Mouse (Mus musculus): ENCODE results near the gene Elk1. TPM values are rescaled to one million over a fixed set of nuclear protein-coding genes. Genes with fewer than 3 reads are reported as not detected.

The Elk1 gene
- polyA plus RNA-seq (2014; fragmentation: Nextera tagmentation; extraction: Ambion mirVana): 6.0 and 7.7 TPM in 2 replicates

- H3K9ac ChIP-seq (ENCODE audit: low read depth, low read length): peak within 1 kb of the TSS; percentile 77
- no peaks in the 10 kb centered on the region for H3K27me3 ChIP-seq (ENCODE audit: control insufficient read depth, insufficient read depth, low read length)
- H3K36me3 ChIP-seq (ENCODE audit: control insufficient read depth, insufficient read depth, low read length): no peaks in the 10 kb centered on the region
- peak within 1 kb of the TSS; percentile 46; the same call in 1 of the 2 replicates for H3K27ac ChIP-seq (ENCODE audit: low read depth, low read length)
- peak within 1 kb of the TSS; percentile 61 for H3K4me2 ChIP-seq
- WGBS (ENCODE audit: insufficient replicate concordance): 12% methylated on average over 27 of the region's 30 CpGs
- peaks cover 3% of the 10 kb centered on the region; the same call in 1 of the 2 replicates for H3K4me1 ChIP-seq (ENCODE audit: control insufficient read depth, insufficient read depth, low read length)
- peak; percentile 95 for ATAC-seq (replicated peaks; ENCODE audit: insufficient number of reproducible peaks, low FRiP score, low TSS enrichment)
- peak within 1 kb of the TSS; percentile 65 for H3K4me3 ChIP-seq (ENCODE audit: low read depth, low read length)
- no peaks in the 10 kb centered on the region for H3K9me3 ChIP-seq (replicated peaks; ENCODE audit: control insufficient read depth, low read length)
These were observed at the start of gene Elk1 for GRCm38 (mm10) chrX:20950191-20950880. Elk1 (minus strand) TSS chrX:20950608.

GRCm38 (mm10) chrX:20980901-20981300 lies 30.5 kb upstream of the Elk1 start:
- H3K4me2 ChIP-seq: no peak overlapping the region
- no peaks in the 10 kb centered on the region for H3K27me3 ChIP-seq (ENCODE audit: control insufficient read depth, insufficient read depth, low read length)
- no peak overlapping the region for H3K27ac ChIP-seq (ENCODE audit: low read depth, low read length)
- no peaks in the 10 kb centered on the region for H3K4me1 ChIP-seq (ENCODE audit: control insufficient read depth, insufficient read depth, low read length)
- H3K36me3 ChIP-seq (ENCODE audit: control insufficient read depth, insufficient read depth, low read length): no peaks in the 10 kb centered on the region
- H3K9me3 ChIP-seq (replicated peaks; ENCODE audit: control insufficient read depth, low read length): no peaks in the 10 kb centered on the region
- H3K4me3 ChIP-seq (ENCODE audit: low read depth, low read length): no peak overlapping the region
- no peak for ATAC-seq (replicated peaks; ENCODE audit: insufficient number of reproducible peaks, low FRiP score, low TSS enrichment)
- WGBS (ENCODE audit: insufficient replicate concordance): 48% methylated on average over 1 of the region's 1 CpGs
- H3K9ac ChIP-seq (ENCODE audit: low read depth, low read length): no peak overlapping the region

GRCm38 (mm10) chrX:20961477-20962378 lies 11.3 kb upstream of the Elk1 start, which contains the start of gene Uxt:
Uxt (minus strand) TSS chrX:20962017.
- no peaks in the 10 kb centered on the region for H3K27me3 ChIP-seq (ENCODE audit: control insufficient read depth, insufficient read depth, low read length)
- no peaks in the 10 kb centered on the region for H3K36me3 ChIP-seq (ENCODE audit: control insufficient read depth, insufficient read depth, low read length)
- H3K9me3 ChIP-seq (replicated peaks; ENCODE audit: control insufficient read depth, low read length): no peaks in the 10 kb centered on the region
- peak within 1 kb of the TSS; percentile 59 for H3K4me2 ChIP-seq
- H3K9ac ChIP-seq (ENCODE audit: low read depth, low read length): peak within 1 kb of the TSS; percentile 65
- H3K4me3 ChIP-seq (ENCODE audit: low read depth, low read length): peak within 1 kb of the TSS; percentile 50
- 15% methylated on average over 57 of the region's 57 CpGs for WGBS (ENCODE audit: insufficient replicate concordance)
- H3K4me1 ChIP-seq (ENCODE audit: control insufficient read depth, insufficient read depth, low read length): no peaks in the 10 kb centered on the region
- H3K27ac ChIP-seq (ENCODE audit: low read depth, low read length): peak within 1 kb of the TSS; percentile 80
- peak; percentile 95 for ATAC-seq (replicated peaks; ENCODE audit: insufficient number of reproducible peaks, low FRiP score, low TSS enrichment)

DNA sequence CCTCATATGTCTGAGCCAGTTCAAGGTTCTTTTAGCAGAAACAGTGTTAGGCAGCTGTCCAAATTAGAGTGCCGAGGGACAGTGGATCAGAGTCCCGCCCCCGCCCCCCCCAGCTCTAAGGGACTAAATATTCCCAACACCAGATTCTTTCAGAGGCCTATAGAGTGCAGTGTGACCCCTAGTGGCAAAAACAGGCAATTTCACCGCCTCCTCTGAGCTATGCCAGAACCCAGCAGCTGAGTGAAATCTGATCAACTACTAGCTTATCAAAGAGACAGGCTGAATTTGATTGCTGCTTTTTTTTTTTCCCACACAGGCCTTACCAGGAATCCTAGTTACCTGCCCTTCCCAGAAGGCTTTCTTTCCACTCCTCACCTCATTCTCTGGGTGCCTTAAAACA lies 4.4 kb downstream of the Elk1 start:
- H3K9ac ChIP-seq (ENCODE audit: low read depth, low read length): no peak overlapping the region
- H3K27ac ChIP-seq (ENCODE audit: low read depth, low read length): no peak overlapping the region
- peaks cover 3% of the 10 kb centered on the region; the same call in 1 of the 2 replicates for H3K4me1 ChIP-seq (ENCODE audit: control insufficient read depth, insufficient read depth, low read length)
- WGBS (ENCODE audit: insufficient replicate concordance): 21% methylated on average over 4 of the region's 4 CpGs
- no peaks in the 10 kb centered on the region for H3K36me3 ChIP-seq (ENCODE audit: control insufficient read depth, insufficient read depth, low read length)
- ATAC-seq (replicated peaks; ENCODE audit: insufficient number of reproducible peaks, low FRiP score, low TSS enrichment): no peak
- no peaks in the 10 kb centered on the region for H3K27me3 ChIP-seq (ENCODE audit: control insufficient read depth, insufficient read depth, low read length)
- no peaks in the 10 kb centered on the region for H3K9me3 ChIP-seq (replicated peaks; ENCODE audit: control insufficient read depth, low read length)
- H3K4me3 ChIP-seq (ENCODE audit: low read depth, low read length): no peak overlapping the region
- no peak overlapping the region for H3K4me2 ChIP-seq

DNA sequence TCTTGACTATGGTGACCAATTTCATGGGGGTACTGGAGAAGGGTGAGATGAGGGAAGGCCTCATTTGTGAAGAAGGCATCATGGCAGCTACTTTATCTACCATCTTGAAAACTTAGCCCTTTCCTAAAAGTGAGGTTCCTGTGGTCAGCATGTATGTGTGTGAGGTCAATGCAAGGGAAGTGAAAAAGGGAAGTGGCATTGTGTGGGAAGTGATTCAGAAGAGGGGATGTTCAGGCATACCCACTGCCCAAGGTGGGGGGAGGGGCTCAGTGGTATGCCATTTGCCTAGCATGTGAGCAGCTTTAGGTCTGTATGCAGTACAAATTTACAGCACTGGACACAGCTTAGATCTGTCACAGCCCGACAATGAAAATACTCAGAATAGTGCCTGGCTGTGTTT lies 18.4 kb downstream of the Elk1 start:
- H3K9ac ChIP-seq (ENCODE audit: low read depth, low read length): no peak overlapping the region
- H3K9me3 ChIP-seq (replicated peaks; ENCODE audit: control insufficient read depth, low read length): no peaks in the 10 kb centered on the region
- no peak for ATAC-seq (replicated peaks; ENCODE audit: insufficient number of reproducible peaks, low FRiP score, low TSS enrichment)
- H3K4me1 ChIP-seq (ENCODE audit: control insufficient read depth, insufficient read depth, low read length): no peaks in the 10 kb centered on the region
- no peak overlapping the region for H3K4me2 ChIP-seq
- 0 out of 2 replicates have a peak, but pooled peaks cover under 1% of the 10 kb centered on the region for H3K36me3 ChIP-seq (ENCODE audit: control insufficient read depth, insufficient read depth, low read length)
- 91% methylated on average over 1 of the region's 1 CpGs for WGBS (ENCODE audit: insufficient replicate concordance)
- no peak overlapping the region for H3K27ac ChIP-seq (ENCODE audit: low read depth, low read length)
- no peaks in the 10 kb centered on the region for H3K27me3 ChIP-seq (ENCODE audit: control insufficient read depth, insufficient read depth, low read length)
- H3K4me3 ChIP-seq (ENCODE audit: low read depth, low read length): no peak overlapping the region

GRCm38 (mm10) chrX:20931364-20931763 lies 19.0 kb downstream of the Elk1 start, which contains the start of gene Cfp:
Cfp (minus strand) TSS chrX:20931555.
- 75% methylated on average over 1 of the region's 1 CpGs for WGBS (ENCODE audit: insufficient replicate concordance)
- H3K4me1 ChIP-seq (ENCODE audit: control insufficient read depth, insufficient read depth, low read length): no peaks in the 10 kb centered on the region
- H3K36me3 ChIP-seq (ENCODE audit: control insufficient read depth, insufficient read depth, low read length): no peaks in the 10 kb centered on the region
- no peak within 1 kb of the TSS for H3K27ac ChIP-seq (ENCODE audit: low read depth, low read length)
- no peak for ATAC-seq (replicated peaks; ENCODE audit: insufficient number of reproducible peaks, low FRiP score, low TSS enrichment)
- H3K4me3 ChIP-seq (ENCODE audit: low read depth, low read length): no peak within 1 kb of the TSS
- H3K9me3 ChIP-seq (replicated peaks; ENCODE audit: control insufficient read depth, low read length): no peaks in the 10 kb centered on the region
- H3K27me3 ChIP-seq (ENCODE audit: control insufficient read depth, insufficient read depth, low read length): no peaks in the 10 kb centered on the region
- H3K4me2 ChIP-seq: no peak within 1 kb of the TSS
- no peak within 1 kb of the TSS for H3K9ac ChIP-seq (ENCODE audit: low read depth, low read length)

GRCm38 (mm10) chrX:20929859-20930258 lies 20.5 kb downstream of the Elk1 start:
- H3K36me3 ChIP-seq (ENCODE audit: control insufficient read depth, insufficient read depth, low read length): no peaks in the 10 kb centered on the region
- H3K4me3 ChIP-seq (ENCODE audit: low read depth, low read length): no peak overlapping the region
- no peak for ATAC-seq (replicated peaks; ENCODE audit: insufficient number of reproducible peaks, low FRiP score, low TSS enrichment)
- H3K4me1 ChIP-seq (ENCODE audit: control insufficient read depth, insufficient read depth, low read length): no peaks in the 10 kb centered on the region
- 72% methylated on average over 1 of the region's 1 CpGs for WGBS (ENCODE audit: insufficient replicate concordance)
- no peaks in the 10 kb centered on the region for H3K27me3 ChIP-seq (ENCODE audit: control insufficient read depth, insufficient read depth, low read length)
- H3K9ac ChIP-seq (ENCODE audit: low read depth, low read length): no peak overlapping the region
- H3K27ac ChIP-seq (ENCODE audit: low read depth, low read length): no peak overlapping the region
- H3K4me2 ChIP-seq: no peak overlapping the region
- H3K9me3 ChIP-seq (replicated peaks; ENCODE audit: control insufficient read depth, low read length): no peaks in the 10 kb centered on the region

GRCm38 (mm10) chrX:20924976-20925375 lies 25.4 kb downstream of the Elk1 start:
- no peak for ATAC-seq (replicated peaks; ENCODE audit: insufficient number of reproducible peaks, low FRiP score, low TSS enrichment)
- no peak overlapping the region for H3K9ac ChIP-seq (ENCODE audit: low read depth, low read length)
- H3K36me3 ChIP-seq (ENCODE audit: control insufficient read depth, insufficient read depth, low read length): no peaks in the 10 kb centered on the region
- H3K27ac ChIP-seq (ENCODE audit: low read depth, low read length): no peak overlapping the region
- H3K4me1 ChIP-seq (ENCODE audit: control insufficient read depth, insufficient read depth, low read length): no peaks in the 10 kb centered on the region
- H3K4me2 ChIP-seq: no peak overlapping the region
- no peaks in the 10 kb centered on the region for H3K9me3 ChIP-seq (replicated peaks; ENCODE audit: control insufficient read depth, low read length)
- H3K27me3 ChIP-seq (ENCODE audit: control insufficient read depth, insufficient read depth, low read length): no peaks in the 10 kb centered on the region; the same call in 1 of the 2 replicates
- H3K4me3 ChIP-seq (ENCODE audit: low read depth, low read length): no peak overlapping the region
